Mouse (Mus musculus) kidney, adult 11 months (tissue): ENCODE measurements around the gene Vamp5.
A peak's percentile ranks its signal among the peaks of the same experiment; 100 is the strongest.

Experiments used
- DNase-seq: peaks from one replicate; pipeline ENCODE4 v3.0.0; 2022

The Vamp5 gene

GRCm38 (mm10) chr6:72364009-72364408 lies 16.3 kb downstream of the Vamp5 start:
- no peak for DNase-seq

- peak; percentile 98 for DNase-seq
These were observed 17.9 kb downstream of the Vamp5 start for GRCm38 (mm10) chr6:72362132-72363028.

GRCm38 (mm10) chr6:72361121-72361551 lies 19.1 kb downstream of the Vamp5 start:
- DNase-seq = no peak

- DNase-seq = peak; percentile 79
These were observed 19.7 kb downstream of the Vamp5 start for GRCm38 (mm10) chr6:72360599-72360935.

- DNase-seq = peak; percentile 63
These were observed 20.2 kb downstream of the Vamp5 start for GRCm38 (mm10) chr6:72359891-72360598.

- no peak for DNase-seq
These were observed 20.9 kb downstream of the Vamp5 start for GRCm38 (mm10) chr6:72359343-72359742.

GRCm38 (mm10) chr6:72358086-72358764 lies 22.0 kb downstream of the Vamp5 start:
- no peak for DNase-seq

- DNase-seq = peak; percentile 33
These were observed 22.8 kb downstream of the Vamp5 start for GRCm38 (mm10) chr6:72357164-72358079.

GRCm38 (mm10) chr6:72356001-72356532 lies 24.2 kb downstream of the Vamp5 start:
- DNase-seq = peak; percentile 58

GRCm38 (mm10) chr6:72355066-72355911 lies 25.0 kb downstream of the Vamp5 start, which contains the start of gene Tmem150a:
TSS of gene Tmem150a (plus strand) at chr6:72355447.
- DNase-seq = peak; percentile 92

GRCm38 (mm10) chr6:72354025-72354424 lies 26.2 kb downstream of the Vamp5 start:
- DNase-seq = no peak

GRCm38 (mm10) chr6:72352636-72353405 lies 27.4 kb downstream of the Vamp5 start:
- DNase-seq = no peak

- peak; percentile 33 for DNase-seq
These were observed 30.1 kb downstream of the Vamp5 start for GRCm38 (mm10) chr6:72350214-72350613.

- peak; percentile 51 for DNase-seq
These were observed 31.9 kb downstream of the Vamp5 start for GRCm38 (mm10) chr6:72348411-72348810.

- DNase-seq = peak; percentile 92
These were observed 32.9 kb downstream of the Vamp5 start, which contains the start of gene 0610030E20Rik for GRCm38 (mm10) chr6:72347166-72347941. TSS of gene 0610030E20Rik (plus strand) at chr6:72347317.

GRCm38 (mm10) chr6:72346261-72346660 lies 34.0 kb downstream of the Vamp5 start:
- no peak for DNase-seq

GRCm38 (mm10) chr6:72345633-72346032 lies 34.6 kb downstream of the Vamp5 start:
- no peak for DNase-seq

GRCm38 (mm10) chr6:72345074-72345567 lies 35.1 kb downstream of the Vamp5 start, which contains the start of gene Usp39:
TSS of gene Usp39 (minus strand) at chr6:72345184.
- DNase-seq = peak; percentile 93
